Mouse (Mus musculus) left cerebral cortex, postnatal 14 days (tissue): ENCODE data around the gene Cdca4. TPM values are rescaled to one million over a fixed set of nuclear protein-coding genes. Genes with fewer than 3 reads are reported as not detected.

Source experiments
- DNase-seq, 2 experiments: peaks; one replicate each; pipeline ENCODE4 v3.0.0; 2021 to 2022; ENCODE audit warnings: low spot score in 2 of 2, mixed read lengths in 1 of 2
- intact Hi-C: fragments of 180-260 bp; cut with DNase I; formaldehyde crosslinking; loops from one replicate; pipeline ENCODE4 v1.15.1; 2025
- total RNA-seq, 2 experiments: library from RNA; stranded (reverse); gene quantifications; 2 replicates each; pipeline ENCODE4 v1.2.3; 2021

Gene Cdca4
- total RNA-seq, 2 experiments from 2014 or later = 9.7 to 9.8 TPM

GRCm38 (mm10) chr12:112774026-112774425 lies 55.2 kb downstream of the Cdca4 start:
- DNase-seq = no peak
- intact Hi-C loops = no loop called here

GRCm38 (mm10) chr12:112773366-112773765 lies 55.9 kb downstream of the Cdca4 start:
- DNase-seq = no peak
- intact Hi-C loops = no loop called here

- no peak for DNase-seq
- intact Hi-C loops = no loop called here
These were observed 56.9 kb downstream of the Cdca4 start for GRCm38 (mm10) chr12:112772306-112772705.

GRCm38 (mm10) chr12:112770396-112770795 lies 58.8 kb downstream of the Cdca4 start:
- DNase-seq = no peak
- intact Hi-C loops = no loop called here

Other genes with a start within 250 kb of the Cdca4 start
- 10 to 100 TPM; 70.1 to 84.3 TPM for gene Inf2, start 240.6 kb downstream of the Cdca4 start, total RNA-seq
- gene Adssl1, start 209.4 kb downstream of the Cdca4 start, total RNA-seq = 1 to 10 TPM; 6.5 to 8.4 TPM
- 10 to 100 TPM; 14.5 to 16.8 TPM for gene Siva1, start 184.7 kb downstream of the Cdca4 start, total RNA-seq
- gene Akt1, start 154.5 kb downstream of the Cdca4 start, total RNA-seq = 100 to 1,000 TPM; 137 to 144 TPM
- under 1 TPM; 0.25 to 0.68 TPM for gene Zbtb42, start 150.6 kb downstream of the Cdca4 start, total RNA-seq
- gene Cep170b, start 109.0 kb downstream of the Cdca4 start, total RNA-seq = 100 to 1,000 TPM; 223 to 225 TPM
- gene Pld4, start 68.8 kb downstream of the Cdca4 start, total RNA-seq = 10 to 100 TPM in 1 of 2 experiments, 1 to 10 TPM in 1; 9.8 to 11.4 TPM
- gene Ahnak2, start 26.8 kb downstream of the Cdca4 start, total RNA-seq = 1 to 10 TPM; 8.4 to 8.8 TPM
- gene Clba1, start 20.5 kb downstream of the Cdca4 start, total RNA-seq = 10 to 100 TPM; 16.7 to 17.0 TPM
- not detected for gene Gpr132, start 38.8 kb upstream of the Cdca4 start, total RNA-seq
- gene Jag2, start 100.4 kb upstream of the Cdca4 start, total RNA-seq = 10 to 100 TPM; 60.2 to 61.2 TPM
- gene Nudt14, start 112.7 kb upstream of the Cdca4 start, total RNA-seq = 10 to 100 TPM in 1 of 2 experiments, 1 to 10 TPM in 1; 9.5 to 11.0 TPM
- 10 to 100 TPM; 54.4 to 55.9 TPM for gene Btbd6, start 147.1 kb upstream of the Cdca4 start, total RNA-seq
- 10 to 100 TPM; 49.0 to 51.1 TPM for gene Brf1, start 171.3 kb upstream of the Cdca4 start, total RNA-seq
- gene Pacs2, start 185.1 kb upstream of the Cdca4 start, total RNA-seq = 10 to 100 TPM; 86.6 to 97.6 TPM
- gene Tex22, start 245.1 kb upstream of the Cdca4 start, total RNA-seq = under 1 TPM in 1 of 2 experiments, not detected in 1; 0.31 TPM